Mouse (Mus musculus): ENCODE data around the gene Myl7. TPM values are rescaled to one million over a fixed set of nuclear protein-coding genes. Genes with fewer than 3 reads are reported as not detected.
"Not testable (repeated sequence)": the region's sequence is repeated elsewhere in the genome, so short reads cannot be mapped to it uniquely, and the experiment has no call there.

The Myl7 gene
- 1.1 and 1.7 TPM in 2 replicates for polyA plus RNA-seq (2016; fragmentation: Nextera tagmentation; extraction: Ambion mirVana)

- Histone ChIP-seq H3K4me2 (replicated peaks) (no peak within 1 kb of the TSS), H3K4me1 (peaks cover 38% of the 10 kb centered on the region), H3K27ac (no peak within 1 kb of the TSS), H3K9ac (no peak within 1 kb of the TSS), H3K27me3 (peaks cover 36% of the 10 kb centered on the region), H3K9me3 (replicated peaks) (no peaks in the 10 kb centered on the region), H3K36me3 (no peaks in the 10 kb centered on the region), H3K4me3 (no peak within 1 kb of the TSS)
- ATAC-seq (ENCODE audit: low FRiP score), result no peak
- WGBS, result 70% methylated on average over 5 of the region's 5 CpGs
Observed at GRCm38 (mm10) chr11:5898531-5898930, at the start of gene Myl7. Gene Myl7 (minus strand): TSS chr11:5898782.

DNA sequence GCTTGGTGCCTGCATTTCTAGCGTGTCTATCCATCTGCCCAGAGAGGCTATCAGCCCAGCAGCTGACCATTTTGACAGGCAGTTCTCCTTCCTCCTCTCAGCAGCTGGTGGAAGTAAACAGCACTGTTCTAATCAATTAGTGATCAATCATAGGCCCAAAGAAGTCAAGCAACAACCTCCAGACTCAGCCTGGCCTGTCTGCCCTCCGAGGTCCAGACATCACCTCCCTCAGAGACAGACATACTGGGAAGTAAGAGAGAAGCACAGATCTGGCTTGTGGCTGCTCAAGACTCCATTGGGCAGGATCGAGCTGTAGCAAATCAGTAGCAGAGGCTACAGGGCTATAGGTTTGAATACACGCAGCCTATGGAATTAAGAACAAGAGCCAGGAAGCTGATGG, 49.2 kb upstream of the Myl7 start:
- Histone ChIP-seq H3K9ac (no peak overlapping the region), H3K4me2 (replicated peaks) (no peak overlapping the region), H3K9me3 (replicated peaks) (no peaks in the 10 kb centered on the region), H3K27ac (no peak overlapping the region), H3K4me3 (no peak overlapping the region), H3K27me3 (no peaks in the 10 kb centered on the region), H3K4me1 (peaks cover 20% of the 10 kb centered on the region), H3K36me3 (no peaks in the 10 kb centered on the region)
- no peak for ATAC-seq (ENCODE audit: low FRiP score)
- WGBS, result 56% methylated on average over 4 of the region's 4 CpGs

DNA sequence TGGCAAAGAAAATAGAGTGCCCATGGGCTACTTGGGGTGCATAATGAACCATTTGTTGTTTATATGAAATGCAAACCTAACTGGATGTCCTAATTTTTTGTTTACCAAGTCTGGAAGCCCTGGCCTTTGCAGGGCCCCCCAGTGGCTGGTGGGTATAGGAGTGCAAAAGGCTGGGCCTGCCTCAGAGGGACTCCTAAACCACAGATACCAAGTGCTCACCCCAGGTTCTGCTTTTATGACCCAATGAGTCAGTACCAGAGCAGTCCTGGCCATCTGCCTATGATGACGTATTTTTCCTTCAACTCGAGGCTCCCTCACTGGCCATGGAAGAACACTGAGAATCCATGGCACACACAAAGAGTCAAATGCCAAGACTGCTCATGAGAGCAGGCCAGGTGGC, 46.5 kb upstream of the Myl7 start:
- Histone ChIP-seq H3K36me3 (no peaks in the 10 kb centered on the region), H3K27me3 (no peaks in the 10 kb centered on the region), H3K9ac (no peak overlapping the region), H3K9me3 (replicated peaks) (no peaks in the 10 kb centered on the region), H3K4me1 (peaks cover 19% of the 10 kb centered on the region), H3K27ac (no peak overlapping the region), H3K4me2 (replicated peaks) (no peak overlapping the region), H3K4me3 (no peak overlapping the region)
- no peak for ATAC-seq (ENCODE audit: low FRiP score)
- WGBS, result 77% methylated on average over 2 of the region's 2 CpGs

GRCm38 (mm10) chr11:5942966-5943365, 44.4 kb upstream of the Myl7 start:
- WGBS, result 56% methylated on average over 6 of the region's 6 CpGs
- Histone ChIP-seq H3K9ac (no peak overlapping the region), H3K9me3 (replicated peaks) (no peaks in the 10 kb centered on the region), H3K27ac (no peak overlapping the region), H3K4me2 (replicated peaks) (no peak overlapping the region), H3K4me3 (no peak overlapping the region), H3K36me3 (no peaks in the 10 kb centered on the region), H3K27me3 (no peaks in the 10 kb centered on the region), H3K4me1 (no peaks in the 10 kb centered on the region; the same call in 1 of the 2 replicates)
- ATAC-seq (ENCODE audit: low FRiP score), result no peak

DNA sequence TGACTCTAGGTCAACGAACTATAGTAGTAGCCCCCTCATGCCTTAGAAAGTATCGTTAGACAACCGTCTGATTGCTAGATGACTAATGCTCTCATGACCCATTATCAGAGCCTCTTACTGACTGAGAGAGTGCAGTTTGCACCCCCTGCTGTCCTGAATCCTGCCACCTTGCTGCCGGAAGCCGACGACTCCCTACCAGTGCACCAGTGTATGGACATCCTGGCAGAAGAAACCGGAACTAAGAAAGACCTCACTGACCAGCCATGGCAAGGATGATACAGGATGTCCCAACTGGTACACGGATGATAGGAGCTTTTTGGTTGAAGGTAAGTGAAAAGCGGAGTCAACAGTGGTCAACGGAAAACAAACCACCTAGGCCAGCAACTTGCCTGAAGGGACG, 35.9 kb upstream of the Myl7 start:
- 90% methylated on average over 11 of the region's 11 CpGs for WGBS
- H3K27me3 ChIP-seq; H3K4me2 ChIP-seq (replicated peaks); ATAC-seq (ENCODE audit: low FRiP score); H3K4me1 ChIP-seq; H3K9me3 ChIP-seq (replicated peaks); H3K36me3 ChIP-seq; H3K9ac ChIP-seq; H3K27ac ChIP-seq; H3K4me3 ChIP-seq: not testable (repeated sequence)

- H3K36me3 ChIP-seq; H3K27ac ChIP-seq; H3K27me3 ChIP-seq; H3K4me3 ChIP-seq; H3K4me2 ChIP-seq (replicated peaks); ATAC-seq (ENCODE audit: low FRiP score); H3K4me1 ChIP-seq; H3K9ac ChIP-seq; H3K9me3 ChIP-seq (replicated peaks): not testable (repeated sequence)
- 87% methylated on average over 6 of the region's 6 CpGs for WGBS
Observed at GRCm38 (mm10) chr11:5931947-5932346, 33.4 kb upstream of the Myl7 start.

- no peak for ATAC-seq (ENCODE audit: low FRiP score)
- H3K9me3 ChIP-seq (replicated peaks), result no peaks in the 10 kb centered on the region
- no peak overlapping the region for H3K4me3 ChIP-seq
- 59% methylated on average over 1 of the region's 1 CpGs for WGBS
- no peak overlapping the region for H3K27ac ChIP-seq
- H3K4me2 ChIP-seq (replicated peaks), result no peak overlapping the region
- no peaks in the 10 kb centered on the region for H3K36me3 ChIP-seq
- no peaks in the 10 kb centered on the region for H3K27me3 ChIP-seq
- no peaks in the 10 kb centered on the region for H3K4me1 ChIP-seq
- no peak overlapping the region for H3K9ac ChIP-seq
Observed at GRCm38 (mm10) chr11:5930578-5930977, 32.0 kb upstream of the Myl7 start.

DNA sequence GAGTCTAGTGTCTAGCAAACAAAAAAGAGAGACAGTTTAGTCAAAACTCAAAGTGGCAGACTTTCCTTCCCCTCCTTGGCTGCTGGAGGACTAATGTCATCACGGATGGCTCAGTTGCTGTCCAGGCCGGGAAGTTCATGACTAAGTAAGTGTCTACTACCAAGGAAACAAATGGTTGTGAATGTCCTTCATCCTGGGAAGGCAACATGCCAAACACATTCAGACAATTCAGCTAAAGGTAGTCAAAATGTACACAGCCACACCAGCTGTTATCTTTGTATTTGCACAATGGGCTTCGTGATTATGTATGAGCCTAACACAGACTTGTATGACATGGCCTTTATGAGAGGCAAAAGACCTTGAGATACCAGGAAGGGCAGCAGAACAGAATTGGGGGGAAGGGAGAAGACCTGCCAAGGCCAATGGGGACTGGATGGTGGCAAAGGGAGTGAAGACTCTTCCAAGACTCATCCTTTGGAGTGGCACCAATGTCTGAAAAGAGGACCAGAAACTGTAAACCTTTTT, 28.2 kb upstream of the Myl7 start:
- Histone ChIP-seq H3K4me1 (no peaks in the 10 kb centered on the region), H3K9ac (no peak overlapping the region), H3K4me3 (no peak overlapping the region), H3K9me3 (replicated peaks) (no peaks in the 10 kb centered on the region), H3K36me3 (no peaks in the 10 kb centered on the region), H3K4me2 (replicated peaks) (no peak overlapping the region), H3K27me3 (no peaks in the 10 kb centered on the region), H3K27ac (no peak overlapping the region)
- no peak for ATAC-seq (ENCODE audit: low FRiP score)
- WGBS, result 85% methylated on average over 3 of the region's 3 CpGs

GRCm38 (mm10) chr11:5924699-5925098, 26.1 kb upstream of the Myl7 start:
- ATAC-seq (ENCODE audit: low FRiP score), result no peak
- Histone ChIP-seq H3K27me3 (no peaks in the 10 kb centered on the region), H3K36me3 (no peaks in the 10 kb centered on the region), H3K27ac (no peak overlapping the region), H3K9ac (no peak overlapping the region), H3K4me3 (no peak overlapping the region), H3K4me2 (replicated peaks) (no peak overlapping the region), H3K4me1 (no peaks in the 10 kb centered on the region), H3K9me3 (replicated peaks) (no peaks in the 10 kb centered on the region)
- 57% methylated on average over 8 of the region's 8 CpGs for WGBS

GRCm38 (mm10) chr11:5920323-5920960, 21.9 kb upstream of the Myl7 start:
- no peak overlapping the region for H3K4me3 ChIP-seq
- no peak overlapping the region for H3K4me2 ChIP-seq (replicated peaks)
- WGBS, result 37% methylated on average over 17 of the region's 17 CpGs
- no peak for ATAC-seq (ENCODE audit: low FRiP score)
- no peaks in the 10 kb centered on the region for H3K4me1 ChIP-seq
- no peaks in the 10 kb centered on the region for H3K9me3 ChIP-seq (replicated peaks)
- H3K27me3 ChIP-seq, result no peaks in the 10 kb centered on the region
- no peak overlapping the region for H3K27ac ChIP-seq
- no peaks in the 10 kb centered on the region for H3K36me3 ChIP-seq
- no peak overlapping the region for H3K9ac ChIP-seq

- Histone ChIP-seq H3K9ac (no peak overlapping the region), H3K4me1 (no peaks in the 10 kb centered on the region), H3K4me2 (replicated peaks) (no peak overlapping the region), H3K9me3 (replicated peaks) (no peaks in the 10 kb centered on the region), H3K36me3 (no peaks in the 10 kb centered on the region), H3K4me3 (no peak overlapping the region), H3K27ac (no peak overlapping the region), H3K27me3 (no peaks in the 10 kb centered on the region)
- no peak for ATAC-seq (ENCODE audit: low FRiP score)
- 95% methylated on average over 4 of the region's 4 CpGs for WGBS
Observed at GRCm38 (mm10) chr11:5919606-5920005, 21.0 kb upstream of the Myl7 start.

- Histone ChIP-seq H3K27ac (no peak overlapping the region), H3K36me3 (no peaks in the 10 kb centered on the region), H3K27me3 (no peaks in the 10 kb centered on the region), H3K9ac (no peak overlapping the region), H3K4me2 (replicated peaks) (no peak overlapping the region), H3K4me1 (no peaks in the 10 kb centered on the region), H3K9me3 (replicated peaks) (no peaks in the 10 kb centered on the region), H3K4me3 (no peak overlapping the region)
- ATAC-seq (ENCODE audit: low FRiP score), result no peak
- 65% methylated on average over 2 of the region's 2 CpGs for WGBS
Observed at GRCm38 (mm10) chr11:5918111-5918510, 19.5 kb upstream of the Myl7 start.

GRCm38 (mm10) chr11:5916178-5916548, 17.6 kb upstream of the Myl7 start:
- Histone ChIP-seq H3K27me3 (no peaks in the 10 kb centered on the region), H3K27ac (no peak overlapping the region), H3K36me3 (no peaks in the 10 kb centered on the region), H3K4me1 (no peaks in the 10 kb centered on the region), H3K9me3 (replicated peaks) (no peaks in the 10 kb centered on the region), H3K4me2 (replicated peaks) (no peak overlapping the region), H3K4me3 (no peak overlapping the region), H3K9ac (no peak overlapping the region)
- 82% methylated on average over 8 of the region's 8 CpGs for WGBS
- no peak for ATAC-seq (ENCODE audit: low FRiP score)

Data from hindbrain, embryonic 12.5 days (tissue).